Mouse (Mus musculus) thymus, adult 2 months (tissue): ENCODE results near the gene Raet1e. TPM values are rescaled to one million over a fixed set of nuclear protein-coding genes. Genes with fewer than 3 reads are reported as not detected.
"Not testable (repeated sequence)": the region's sequence is repeated elsewhere in the genome, so short reads cannot be mapped to it uniquely, and the experiment has no call there.

Source experiments
- DNase-seq: peaks from one replicate; pipeline ENCODE4 v3.0.0; 2021
- H3K27ac ChIP-seq: fragments of 200-500 bp; 2 replicates; pipeline ENCODE4 v1.5.1; 2012; ENCODE audit warnings: low read length, control low read depth; ENCODE audit not compliant: control insufficient read depth, insufficient read depth
- H3K27me3 ChIP-seq: fragments of 200-500 bp; 2 replicates; pipeline ENCODE4 v1.6.1; 2012; ENCODE audit warnings: mild to moderate bottlenecking, low read length, moderate library complexity, mixed read lengths; ENCODE audit not compliant: control insufficient read depth, insufficient read depth
- H3K36me3 ChIP-seq: fragments of 200-500 bp; 2 replicates; pipeline ENCODE4 v1.6.1; 2012; ENCODE audit warnings: mild to moderate bottlenecking, low read length, moderate library complexity; ENCODE audit not compliant: control insufficient read depth, insufficient read depth
- H3K4me1 ChIP-seq: fragments of 200-500 bp; replicated peaks from 2 replicates; pipeline ENCODE4 v1.6.1; 2012; ENCODE audit warnings: low read length; ENCODE audit not compliant: control insufficient read depth, insufficient read depth
- H3K4me3 ChIP-seq: fragments of 200-500 bp; 2 replicates; pipeline ENCODE4 v1.5.1; 2012; ENCODE audit warnings: mild to moderate bottlenecking, low read length, control low read depth, moderate library complexity; ENCODE audit not compliant: control insufficient read depth, insufficient read depth
- CTCF ChIP-seq: fragments of 200-500 bp; IDR thresholded peaks from 2 replicates; pipeline ENCODE4 v1.5.1; 2012; ENCODE audit warnings: mild to moderate bottlenecking, control low read depth, low read length, moderate library complexity, borderline replicate concordance; ENCODE audit not compliant: control insufficient read depth, poor library complexity, insufficient read depth; ENCODE audit errors: extremely low read depth
- POLR2A ChIP-seq: fragments of 200-500 bp; IDR thresholded peaks from 2 replicates; pipeline ENCODE4 v1.6.1; 2012; ENCODE audit warnings: mild to moderate bottlenecking, low read length, control low read depth, moderate library complexity; ENCODE audit not compliant: control insufficient read depth, poor library complexity, insufficient read depth; ENCODE audit errors: extremely low read depth
- WGBS: fragments of 180-500 bp; shearing (Covaris S2); methylation state at CpG from one replicate; pipeline ENCODE4 v1.1.7; 2018; 5-methylcytosine and 5-hydroxymethylcytosine counted together
- polyA plus RNA-seq: library from polyadenylated mRNA; depleted of rRNA; stranded (reverse); fragments of >200 nt; gene quantifications from 2 replicates; pipeline ENCODE4 v1.2.3, GENCODE M21; 2012

Raet1e gene
- polyA plus RNA-seq, 1 experiment: 0.38 TPM

DNA sequence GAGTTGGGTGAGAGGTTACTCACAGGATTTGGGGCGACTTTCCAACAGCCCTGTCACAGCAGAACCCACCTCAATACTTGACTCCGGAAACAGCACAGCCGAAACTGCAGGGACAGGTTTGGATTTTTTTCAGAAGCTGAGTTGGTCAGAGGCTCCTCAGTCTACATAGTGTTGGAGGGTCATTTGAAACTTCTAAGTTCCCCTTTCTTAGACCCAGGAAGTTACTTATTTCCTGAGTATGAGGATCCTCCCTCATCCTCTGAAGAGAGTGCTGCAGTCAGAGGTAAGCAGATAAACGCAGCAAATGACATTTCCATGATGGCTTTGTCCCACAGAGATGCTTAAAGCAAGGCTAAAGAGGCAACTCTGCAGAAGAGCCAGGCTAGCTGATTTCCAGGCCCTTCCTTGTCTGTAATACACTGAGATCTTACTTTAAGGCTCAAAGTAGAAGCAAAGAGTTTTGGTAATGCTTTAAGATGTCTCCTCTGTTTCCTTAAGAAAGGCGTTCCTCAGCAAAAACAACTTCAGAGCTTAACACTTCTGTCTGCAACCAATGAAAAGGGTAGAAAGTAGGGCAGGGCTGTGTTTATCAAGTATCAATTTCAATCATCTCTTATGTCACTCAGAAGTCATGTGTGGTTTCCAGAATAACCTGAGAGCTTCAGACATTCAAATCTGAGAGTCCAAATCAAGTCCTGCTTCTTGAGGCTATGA, 144.1 kb downstream of the Raet1e start:
- DNase-seq: no peak
- Histone ChIP-seq H3K4me1 (peaks cover 24% of the 10 kb centered on the region), H3K4me3 (peak overlapping the region; percentile 79), H3K27ac (peak overlapping the region; percentile 98), H3K27me3 (no peaks in the 10 kb centered on the region), H3K36me3 (no peaks in the 10 kb centered on the region)
- WGBS: 12% methylated on average over 5 of the region's 5 CpGs
- TF ChIP-seq CTCF (no peak), POLR2A (no peak)

DNA sequence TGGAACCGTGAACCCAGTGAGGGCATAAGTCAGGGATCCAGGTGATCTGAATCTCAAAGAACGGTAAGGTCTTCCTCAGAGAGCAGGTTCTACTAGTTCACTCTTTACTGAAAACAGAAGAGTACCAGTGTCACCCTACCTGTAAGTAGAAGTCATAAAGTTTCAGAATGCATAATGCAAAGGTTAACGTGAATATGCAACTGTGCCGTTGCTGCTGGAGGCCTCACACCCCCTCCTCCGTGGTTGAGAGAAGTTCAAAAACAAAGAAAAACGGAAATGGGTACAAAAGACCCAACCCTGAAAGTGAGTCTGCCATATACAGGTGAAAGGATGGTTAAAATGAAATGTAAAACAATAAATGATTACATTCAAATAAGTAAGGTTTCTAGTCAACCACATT, 145.4 kb downstream of the Raet1e start:
- peak overlapping the region; percentile 45; the same call in 1 of the 2 replicates for H3K27ac ChIP-seq
- H3K4me3 ChIP-seq: no peak overlapping the region
- DNase-seq: no peak
- peaks cover 18% of the 10 kb centered on the region for H3K4me1 ChIP-seq
- WGBS: 64% methylated on average over 6 of the region's 6 CpGs
- TF ChIP-seq POLR2A: no peak
- no peak for TF ChIP-seq CTCF
- no peaks in the 10 kb centered on the region for H3K27me3 ChIP-seq
- no peaks in the 10 kb centered on the region for H3K36me3 ChIP-seq

DNA sequence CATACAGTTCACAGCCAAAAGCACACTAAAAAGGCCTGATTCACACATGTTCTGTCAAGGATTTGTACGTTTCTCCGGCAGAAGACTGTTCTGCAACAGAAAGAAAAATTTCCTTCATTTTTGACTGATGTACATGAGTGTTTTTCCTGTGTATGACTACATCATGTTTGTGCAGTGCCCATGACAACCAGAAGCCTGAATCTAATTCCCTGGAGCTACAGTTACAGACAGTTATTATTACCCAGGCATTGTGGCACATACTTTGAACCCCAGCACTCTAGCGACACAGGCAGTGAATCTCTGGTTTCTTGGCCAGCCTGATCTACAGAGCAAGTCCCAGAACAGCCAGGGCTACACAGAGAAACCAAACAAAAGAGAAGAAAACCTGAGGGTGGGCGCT, 147.4 kb downstream of the Raet1e start:
- WGBS: 85% methylated on average over 4 of the region's 4 CpGs
- H3K4me1 ChIP-seq: peaks cover 18% of the 10 kb centered on the region
- no peak overlapping the region for H3K4me3 ChIP-seq

DNA sequence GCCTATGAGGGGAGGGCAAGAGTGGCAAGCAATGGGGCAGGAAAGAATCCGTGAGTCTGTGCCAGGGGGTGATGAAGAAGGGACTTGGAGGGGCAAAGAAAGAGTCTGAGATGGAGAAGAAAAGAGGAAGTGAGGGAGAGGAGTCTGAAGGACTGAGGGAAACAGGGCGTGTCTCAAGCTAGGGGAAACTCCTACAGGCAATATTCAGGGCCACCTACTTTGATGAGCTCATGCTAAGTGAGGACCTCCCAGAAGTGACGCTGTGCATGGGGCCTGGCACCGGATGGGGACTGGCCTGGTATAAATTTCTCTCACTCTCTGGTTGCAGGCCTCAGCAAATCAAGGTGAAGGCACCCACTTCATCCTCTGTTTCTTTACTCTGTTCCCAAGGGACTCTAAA, 148.1 kb downstream of the Raet1e start:
- H3K27ac ChIP-seq: peak overlapping the region; percentile 79
- no peaks in the 10 kb centered on the region for H3K36me3 ChIP-seq
- H3K27me3 ChIP-seq: no peaks in the 10 kb centered on the region
- peak overlapping the region; percentile 46 for H3K4me3 ChIP-seq
- H3K4me1 ChIP-seq: peaks cover 15% of the 10 kb centered on the region
- peak; percentile 4 for DNase-seq
- 16% methylated on average over 4 of the region's 4 CpGs for WGBS
- TF ChIP-seq CTCF (no peak), POLR2A (no peak)

More for the DNA sequence above, 147.4 kb downstream of the Raet1e start:
- H3K27ac ChIP-seq: peak overlapping the region; percentile 79
- no peaks in the 10 kb centered on the region for H3K36me3 ChIP-seq
- no peak for TF ChIP-seq POLR2A
- no peak for TF ChIP-seq CTCF
- H3K27me3 ChIP-seq: no peaks in the 10 kb centered on the region
- no peak for DNase-seq

DNA sequence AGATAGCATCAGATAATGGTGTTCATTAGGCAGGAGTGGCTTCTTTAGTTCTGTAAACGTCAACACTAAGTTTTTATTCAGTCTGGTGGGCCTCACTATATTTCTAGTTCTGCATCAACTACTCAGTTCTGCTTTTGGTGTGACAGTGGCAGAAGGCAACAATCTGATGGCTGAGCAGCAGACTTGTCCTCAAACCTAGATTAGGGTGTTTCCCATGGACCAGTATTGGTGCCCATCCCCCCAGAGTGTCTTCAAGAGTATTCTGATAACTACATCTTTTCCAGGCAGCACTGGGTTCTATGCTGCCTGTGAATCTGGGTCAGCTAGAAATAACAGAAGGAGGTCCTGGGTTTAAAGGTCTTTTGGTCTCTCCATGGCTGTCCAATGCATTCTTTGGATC, 149.9 kb downstream of the Raet1e start:
- H3K4me1 ChIP-seq: peaks cover 15% of the 10 kb centered on the region
- WGBS: 86% methylated on average over 1 of the region's 1 CpGs
- no peaks in the 10 kb centered on the region for H3K27me3 ChIP-seq
- no peak overlapping the region for H3K4me3 ChIP-seq
- DNase-seq: no peak
- H3K36me3 ChIP-seq: no peaks in the 10 kb centered on the region
- TF ChIP-seq POLR2A (no peak), CTCF (no peak)
- no peak overlapping the region for H3K27ac ChIP-seq

DNA sequence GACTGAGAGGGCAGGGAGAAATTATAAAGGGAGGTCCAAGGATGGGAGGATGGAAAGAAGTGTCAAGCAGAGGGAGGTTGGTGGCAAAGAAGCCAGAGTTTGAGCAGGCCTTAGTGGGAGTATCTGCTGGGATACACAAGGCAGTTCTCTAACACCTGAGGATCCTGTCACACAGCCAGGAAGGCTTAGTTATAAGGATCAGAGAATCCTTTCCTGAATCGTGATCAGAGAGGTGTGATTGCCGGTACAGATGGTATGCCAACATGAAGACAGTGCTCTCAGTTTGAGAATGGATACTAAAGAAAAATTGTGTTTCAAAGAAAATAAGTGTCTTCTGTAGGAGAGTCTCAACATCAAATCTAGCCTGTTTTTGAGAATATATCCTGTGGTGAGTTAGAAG, 164.5 kb downstream of the Raet1e start:
- H3K4me1 ChIP-seq: no peaks in the 10 kb centered on the region
- no peak for DNase-seq
- H3K4me3 ChIP-seq: no peak overlapping the region
- no peak overlapping the region for H3K27ac ChIP-seq
- WGBS: 96% methylated on average over 2 of the region's 2 CpGs
- no peak for TF ChIP-seq CTCF
- TF ChIP-seq POLR2A: no peak
- no peaks in the 10 kb centered on the region for H3K27me3 ChIP-seq
- H3K36me3 ChIP-seq: no peaks in the 10 kb centered on the region

DNA sequence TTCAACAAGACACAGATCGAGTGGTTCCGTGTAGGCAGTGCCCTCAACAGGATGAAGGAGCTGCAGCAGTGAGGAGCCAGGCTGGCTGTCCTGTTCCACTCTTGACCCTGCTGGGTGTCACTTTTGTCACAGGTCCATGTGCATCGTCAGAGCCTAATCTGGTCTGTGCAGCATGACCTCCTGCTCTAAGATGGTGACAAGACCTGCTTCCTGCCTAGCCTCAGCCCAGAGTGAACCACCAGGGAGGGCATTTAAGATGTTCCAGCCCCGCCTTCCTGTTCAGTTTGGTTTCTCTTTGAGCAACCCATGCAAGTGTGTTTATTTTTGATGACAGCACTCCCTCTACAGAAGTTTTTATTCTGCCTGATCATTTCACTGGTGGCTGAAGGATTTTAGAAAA, 187.4 kb downstream of the Raet1e start:
- H3K27ac ChIP-seq, H3K4me3 ChIP-seq, H3K36me3 ChIP-seq, H3K4me1 ChIP-seq, DNase-seq, H3K27me3 ChIP-seq: not testable (repeated sequence)
- 66% methylated on average over 4 of the region's 4 CpGs for WGBS

DNA sequence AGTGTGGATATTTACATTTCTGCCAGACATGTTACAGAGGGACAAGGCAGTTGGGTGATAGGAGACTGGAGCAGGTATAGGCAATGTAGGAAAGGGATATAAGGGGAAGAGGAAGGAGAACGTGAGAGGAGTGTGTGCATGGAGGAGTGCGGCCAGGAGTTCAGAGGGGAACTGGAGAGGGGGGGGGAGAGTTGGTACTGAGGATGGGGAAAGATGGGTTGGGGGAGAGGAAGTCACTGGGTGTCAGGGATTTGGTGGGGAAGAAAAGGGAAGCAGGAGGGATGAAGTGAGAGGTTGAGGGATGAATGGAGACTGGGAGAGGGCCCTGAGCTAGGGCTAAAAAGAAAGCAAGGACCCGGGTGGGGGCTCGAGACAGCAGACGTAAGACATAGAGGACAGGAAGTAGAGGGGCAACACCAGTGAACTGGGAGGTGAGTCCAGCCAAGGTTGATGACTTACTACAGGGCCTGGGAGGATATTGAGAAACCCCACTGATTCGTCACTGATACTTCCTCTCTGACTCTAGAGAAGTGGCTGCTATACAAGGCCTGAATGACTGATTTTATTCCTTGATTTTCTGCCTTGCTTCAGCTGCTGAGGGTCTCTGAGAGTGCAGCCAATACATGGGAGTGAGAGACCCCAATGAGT, 195.3 kb downstream of the Raet1e start:
- not testable (repeated sequence) for H3K4me3 ChIP-seq, DNase-seq, H3K27ac ChIP-seq, H3K36me3 ChIP-seq, H3K4me1 ChIP-seq, H3K27me3 ChIP-seq
- 80% methylated on average over 6 of the region's 6 CpGs for WGBS

DNA sequence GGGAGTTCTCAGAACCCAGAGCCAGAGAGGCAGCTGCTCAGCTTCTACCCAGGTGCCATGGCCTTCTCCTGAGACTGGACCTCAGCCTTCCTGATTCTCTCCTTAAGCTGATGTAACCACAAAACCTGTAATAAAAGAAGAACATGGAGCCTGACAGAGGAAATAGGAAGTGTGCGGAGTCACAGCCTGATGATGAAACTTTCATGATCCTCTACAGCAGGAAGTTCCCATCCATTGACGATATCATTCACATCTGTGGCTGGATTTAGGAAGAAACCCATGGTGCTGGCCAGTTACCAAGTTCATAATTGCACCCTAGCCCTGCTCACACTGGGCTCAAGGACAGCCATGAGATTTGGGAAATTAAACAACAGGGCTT, 195.8 kb downstream of the Raet1e start:
- DNase-seq, H3K4me1 ChIP-seq, H3K27ac ChIP-seq, H3K4me3 ChIP-seq, H3K27me3 ChIP-seq, H3K36me3 ChIP-seq: not testable (repeated sequence)
- 58% methylated on average over 2 of the region's 2 CpGs for WGBS

DNA sequence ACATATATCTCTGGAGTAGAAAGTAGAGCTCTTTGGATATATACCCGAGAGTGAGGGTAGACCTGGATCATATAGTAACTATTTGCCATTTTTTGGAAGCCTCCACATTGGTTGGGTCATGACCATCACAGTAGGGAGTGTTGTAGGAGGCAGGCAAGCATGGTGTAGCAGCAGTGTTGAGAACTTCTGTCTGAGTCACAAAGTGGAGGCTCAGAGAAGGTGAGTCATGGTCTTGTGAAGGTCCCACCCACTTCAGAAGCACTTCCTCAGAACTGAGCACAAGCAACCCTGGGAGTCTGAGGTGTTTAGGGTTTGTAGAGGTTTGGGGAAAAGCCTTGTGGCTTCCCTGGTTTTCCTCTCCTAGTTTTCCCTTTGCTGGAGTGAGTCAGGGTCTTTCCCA, 199.0 kb downstream of the Raet1e start:
- not testable (repeated sequence) for H3K27me3 ChIP-seq, H3K4me1 ChIP-seq, DNase-seq, H3K36me3 ChIP-seq, H3K4me3 ChIP-seq, H3K27ac ChIP-seq
- 93% methylated on average over 1 of the region's 1 CpGs for WGBS
